Mouse (Mus musculus): ENCODE results near the gene Atp5s. TPM values are rescaled to one million over a fixed set of nuclear protein-coding genes. Genes with fewer than 3 reads are reported as not detected.

Atp5s gene
- 29.4 and 33.3 TPM in 2 replicates for polyA plus RNA-seq (2014; fragmentation: Nextera tagmentation; extraction: Ambion mirVana)

DNA sequence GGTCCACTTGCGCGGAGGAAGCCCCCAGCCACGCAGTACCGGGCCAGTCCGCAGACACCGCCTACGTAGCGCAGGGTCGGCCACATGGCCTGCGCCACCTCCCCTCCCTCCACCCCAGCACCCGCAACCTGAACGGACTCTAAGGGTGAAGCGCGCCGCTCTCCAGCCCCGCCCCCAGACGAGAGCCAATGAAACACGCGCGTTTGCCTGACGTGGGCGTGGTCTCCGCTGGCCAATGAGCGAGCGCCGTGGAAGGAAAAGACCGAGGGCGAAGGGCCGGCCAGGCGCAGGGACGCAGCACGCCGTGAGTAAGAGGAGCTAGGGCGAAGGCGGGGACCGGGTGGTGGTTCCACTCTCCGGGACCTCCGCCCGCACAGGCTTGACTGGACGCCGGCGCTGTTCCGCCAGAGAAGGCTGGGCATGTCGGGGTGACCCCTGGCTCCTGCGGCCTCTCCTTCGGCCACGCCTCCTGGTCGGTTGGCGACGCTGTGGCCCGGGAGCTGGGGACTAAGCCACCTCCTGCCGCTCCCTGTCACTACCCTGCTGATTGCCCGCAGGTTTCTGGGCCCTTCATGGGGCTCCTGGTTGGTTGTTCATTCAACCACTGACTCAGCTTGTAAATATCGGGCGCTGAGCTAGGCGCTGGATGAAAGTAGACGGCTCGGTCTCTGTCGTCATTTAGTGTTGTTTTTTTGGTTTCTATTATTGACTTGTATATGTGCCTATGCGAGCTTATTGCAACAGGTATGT is at the start of gene Atp5s, which contains the start of gene L2hgdh:
Gene Atp5s, plus strand, starts transcription at position 240 of the 750 bp plus-strand sequence.
Gene L2hgdh, minus strand, starts transcription at position 163 of the 750 bp plus-strand sequence.
- Histone ChIP-seq H3K4me1 (ENCODE audit: insufficient read depth) (peaks cover 8% of the 10 kb centered on the region), H3K9me3 (ENCODE audit: low read depth, low read length) (no peaks in the 10 kb centered on the region), H3K4me2 (peak within 1 kb of the TSS; percentile 93), H3K36me3 (ENCODE audit: insufficient read depth) (0 out of 2 replicates have a peak, but pooled peaks cover 3% of the 10 kb centered on the region), H3K4me3 (ENCODE audit: low read depth, low read length) (peak within 1 kb of the TSS; percentile 80), H3K27me3 (ENCODE audit: insufficient read depth, low read length) (no peaks in the 10 kb centered on the region), H3K27ac (ENCODE audit: low read depth) (peak within 1 kb of the TSS; percentile 62), H3K9ac (peak within 1 kb of the TSS; percentile 69)
- WGBS: under 1% methylated on average over 60 of the region's 60 CpGs
- DNase-seq (peak; percentile 98), ATAC-seq (ENCODE audit: insufficient read depth) (peak; percentile 97)
- TF ChIP-seq CTCF (IDR thresholded peaks at IDR 0.05; ENCODE audit: low read depth): 0 out of 2 replicates have a peak, but pooled peaks have one; percentile 4

GRCm38 (mm10) chr12:69676157-69676556 is 48.6 kb upstream of the Atp5s start:
- no peak for TF ChIP-seq CTCF (IDR thresholded peaks at IDR 0.05; ENCODE audit: low read depth)
- Histone ChIP-seq H3K4me2 (no peak overlapping the region), H3K36me3 (ENCODE audit: insufficient read depth) (no peaks in the 10 kb centered on the region), H3K9ac (no peak overlapping the region), H3K4me3 (ENCODE audit: low read depth, low read length) (no peak overlapping the region), H3K27me3 (ENCODE audit: insufficient read depth, low read length) (no peaks in the 10 kb centered on the region), H3K4me1 (ENCODE audit: insufficient read depth) (peaks cover 11% of the 10 kb centered on the region; the same call in 1 of the 2 replicates), H3K9me3 (ENCODE audit: low read depth, low read length) (no peaks in the 10 kb centered on the region), H3K27ac (ENCODE audit: low read depth) (no peak overlapping the region)
- no peak for DNase-seq
- no peak for ATAC-seq (ENCODE audit: insufficient read depth)
- 84% methylated on average over 4 of the region's 4 CpGs for WGBS

GRCm38 (mm10) chr12:69680635-69681565 is 43.9 kb upstream of the Atp5s start:
- DNase-seq (peak; percentile 69), ATAC-seq (ENCODE audit: insufficient read depth) (no peak; the same call in 1 of the 2 replicates)
- H3K27me3 ChIP-seq (ENCODE audit: insufficient read depth, low read length): no peaks in the 10 kb centered on the region
- under 1% methylated on average over 56 of the region's 56 CpGs for WGBS
- peak overlapping the region; percentile 98 for H3K9ac ChIP-seq
- H3K4me2 ChIP-seq: peak overlapping the region; percentile 83
- no peaks in the 10 kb centered on the region for H3K9me3 ChIP-seq (ENCODE audit: low read depth, low read length)
- no peak for TF ChIP-seq CTCF (IDR thresholded peaks at IDR 0.05; ENCODE audit: low read depth)
- H3K36me3 ChIP-seq (ENCODE audit: insufficient read depth): no peaks in the 10 kb centered on the region
- peaks cover 10% of the 10 kb centered on the region; the same call in 1 of the 2 replicates for H3K4me1 ChIP-seq (ENCODE audit: insufficient read depth)
- peak overlapping the region; percentile 98 for H3K27ac ChIP-seq (ENCODE audit: low read depth)
- H3K4me3 ChIP-seq (ENCODE audit: low read depth, low read length): peak overlapping the region; percentile 86

- Histone ChIP-seq H3K4me1 (ENCODE audit: insufficient read depth) (peaks cover 10% of the 10 kb centered on the region; the same call in 1 of the 2 replicates), H3K4me2 (peak within 1 kb of the TSS; percentile 83), H3K27ac (ENCODE audit: low read depth) (peak within 1 kb of the TSS; percentile 98), H3K36me3 (ENCODE audit: insufficient read depth) (no peaks in the 10 kb centered on the region), H3K9me3 (ENCODE audit: low read depth, low read length) (no peaks in the 10 kb centered on the region), H3K27me3 (ENCODE audit: insufficient read depth, low read length) (no peaks in the 10 kb centered on the region), H3K9ac (peak within 1 kb of the TSS; percentile 98), H3K4me3 (ENCODE audit: low read depth, low read length) (peak within 1 kb of the TSS; percentile 86)
- peak; percentile 81 for ATAC-seq (ENCODE audit: insufficient read depth)
- no peak for TF ChIP-seq CTCF (IDR thresholded peaks at IDR 0.05; ENCODE audit: low read depth)
- DNase-seq: peak; percentile 72
- under 1% methylated on average over 79 of the region's 85 CpGs for WGBS
Observed at GRCm38 (mm10) chr12:69681566-69682061, 43.1 kb upstream of the Atp5s start, which contains the start of gene Sos2. Gene Sos2 (minus strand): TSS chr12:69681852.

GRCm38 (mm10) chr12:69682065-69682787 is 42.5 kb upstream of the Atp5s start:
- no peaks in the 10 kb centered on the region for H3K36me3 ChIP-seq (ENCODE audit: insufficient read depth)
- peak overlapping the region; percentile 98 for H3K9ac ChIP-seq
- no peaks in the 10 kb centered on the region for H3K27me3 ChIP-seq (ENCODE audit: insufficient read depth, low read length)
- 1% methylated on average over 48 of the region's 54 CpGs for WGBS
- no peak for TF ChIP-seq CTCF (IDR thresholded peaks at IDR 0.05; ENCODE audit: low read depth)
- H3K27ac ChIP-seq (ENCODE audit: low read depth): peak overlapping the region; percentile 98
- H3K4me3 ChIP-seq (ENCODE audit: low read depth, low read length): peak overlapping the region; percentile 86
- DNase-seq (peak; percentile 90), ATAC-seq (ENCODE audit: insufficient read depth) (peak; percentile 90)
- peak overlapping the region; percentile 83 for H3K4me2 ChIP-seq
- H3K9me3 ChIP-seq (ENCODE audit: low read depth, low read length): no peaks in the 10 kb centered on the region
- peaks cover 10% of the 10 kb centered on the region; the same call in 1 of the 2 replicates for H3K4me1 ChIP-seq (ENCODE audit: insufficient read depth)
